Mouse (Mus musculus) E14TG2a.4 (cell line): ENCODE data around the gene Myl6.

Experiments used
- H3K27me3 ChIP-seq: 2 replicates; pipeline ENCODE4 v1.6.1; 2014; ENCODE audit warnings: low read length, control low read depth; ENCODE audit not compliant: insufficient read depth
- H3K36me3 ChIP-seq: 2 replicates; pipeline ENCODE4 v1.6.1; 2014; ENCODE audit warnings: low read length, control low read depth; ENCODE audit not compliant: insufficient read depth
- H3K4me1 ChIP-seq: replicated peaks from 2 replicates; pipeline ENCODE4 v1.6.1; 2014; ENCODE audit warnings: low read depth, low read length, control low read depth
- H3K4me3 ChIP-seq: replicated peaks from 2 replicates; pipeline ENCODE4 v1.5.1; 2014; ENCODE audit warnings: mild to moderate bottlenecking, low read length
- H3K9me3 ChIP-seq: 2 replicates; pipeline ENCODE4 v1.6.1; 2014; ENCODE audit warnings: low read length, control low read depth
- CTCF ChIP-seq: conservative IDR thresholded peaks from 2 replicates; pipeline ENCODE4 v1.5.1; 2014; ENCODE audit warnings: low read length
- NANOG ChIP-seq: IDR thresholded peaks from 2 replicates; pipeline ENCODE4 v1.6.1; 2014; ENCODE audit warnings: borderline replicate concordance, low read length, mixed read lengths
- POU5F1 ChIP-seq: IDR thresholded peaks from 2 replicates; pipeline ENCODE4 v1.6.1; 2014; ENCODE audit warnings: low read length, borderline replicate concordance

Gene Myl6

GRCm38 (mm10) chr10:128525671-128526308 lies 31.8 kb upstream of the Myl6 start, which contains the start of gene Esyt1:
TSS of gene Esyt1 (minus strand) at chr10:128525871.
- no peak for TF ChIP-seq NANOG
- no peak for TF ChIP-seq CTCF
- no peak for TF ChIP-seq POU5F1
- Histone ChIP-seq H3K4me1 (peaks cover 29% of the 10 kb centered on the region), H3K36me3 (peaks cover 26% of the 10 kb centered on the region), H3K9me3 (no peaks in the 10 kb centered on the region), H3K27me3 (peaks cover 14% of the 10 kb centered on the region; the same call in 1 of the 2 replicates), H3K4me3 (peak within 1 kb of the TSS; percentile 98)

- peaks cover 29% of the 10 kb centered on the region for H3K4me1 ChIP-seq
These were observed 31.1 kb upstream of the Myl6 start for GRCm38 (mm10) chr10:128524732-128525662.

GRCm38 (mm10) chr10:128524111-128524731 lies 30.3 kb upstream of the Myl6 start:
- Histone ChIP-seq H3K4me1 (peaks cover 34% of the 10 kb centered on the region), H3K9me3 (no peaks in the 10 kb centered on the region), H3K36me3 (peaks cover 41% of the 10 kb centered on the region), H3K27me3 (peaks cover 10% of the 10 kb centered on the region; the same call in 1 of the 2 replicates), H3K4me3 (peak overlapping the region; percentile 98)
- no peak for TF ChIP-seq CTCF
- TF ChIP-seq POU5F1 = no peak
- no peak for TF ChIP-seq NANOG

More at GRCm38 (mm10) chr10:128524732-128525662, 31.1 kb upstream of the Myl6 start:
- Histone ChIP-seq H3K9me3 (no peaks in the 10 kb centered on the region), H3K27me3 (peaks cover 14% of the 10 kb centered on the region; the same call in 1 of the 2 replicates), H3K36me3 (peaks cover 34% of the 10 kb centered on the region), H3K4me3 (peak overlapping the region; percentile 98)
- TF ChIP-seq POU5F1 = no peak
- TF ChIP-seq CTCF = no peak
- TF ChIP-seq NANOG = no peak

- no peaks in the 10 kb centered on the region for H3K9me3 ChIP-seq
- peaks cover 47% of the 10 kb centered on the region for H3K4me1 ChIP-seq
- peaks cover 59% of the 10 kb centered on the region for H3K36me3 ChIP-seq
- H3K27me3 ChIP-seq = peaks cover 7% of the 10 kb centered on the region; the same call in 1 of the 2 replicates
- H3K4me3 ChIP-seq = no peak overlapping the region
- TF ChIP-seq CTCF (no peak), NANOG (no peak), POU5F1 (no peak)
These were observed 28.4 kb upstream of the Myl6 start for GRCm38 (mm10) chr10:128522351-128522750.

GRCm38 (mm10) chr10:128520591-128520990 lies 26.6 kb upstream of the Myl6 start:
- TF ChIP-seq POU5F1 (no peak), NANOG (no peak), CTCF (no peak)
- Histone ChIP-seq H3K36me3 (peaks cover 76% of the 10 kb centered on the region), H3K4me1 (peaks cover 59% of the 10 kb centered on the region), H3K9me3 (no peaks in the 10 kb centered on the region), H3K27me3 (peaks cover 4% of the 10 kb centered on the region; the same call in 1 of the 2 replicates), H3K4me3 (no peak overlapping the region)

- Histone ChIP-seq H3K4me1 (peaks cover 52% of the 10 kb centered on the region), H3K4me3 (no peak overlapping the region), H3K36me3 (peaks cover 93% of the 10 kb centered on the region), H3K27me3 (peaks cover 4% of the 10 kb centered on the region; the same call in 1 of the 2 replicates), H3K9me3 (no peaks in the 10 kb centered on the region)
- no peak for TF ChIP-seq NANOG
- peak; percentile 51 for TF ChIP-seq CTCF
These were observed 24.9 kb upstream of the Myl6 start for GRCm38 (mm10) chr10:128518833-128519232.

GRCm38 (mm10) chr10:128516677-128517076 lies 22.7 kb upstream of the Myl6 start:
- peak overlapping the region; percentile 32; the same call in 1 of the 2 replicates for H3K4me3 ChIP-seq
- H3K4me1 ChIP-seq = peaks cover 44% of the 10 kb centered on the region
- H3K27me3 ChIP-seq = no peaks in the 10 kb centered on the region
- TF ChIP-seq CTCF (no peak), POU5F1 (no peak), NANOG (no peak)
- no peaks in the 10 kb centered on the region for H3K9me3 ChIP-seq
- peaks cover 98% of the 10 kb centered on the region for H3K36me3 ChIP-seq

GRCm38 (mm10) chr10:128516029-128516428 lies 22.1 kb upstream of the Myl6 start:
- Histone ChIP-seq H3K27me3 (no peaks in the 10 kb centered on the region), H3K36me3 (peaks cover 98% of the 10 kb centered on the region), H3K4me1 (peaks cover 44% of the 10 kb centered on the region), H3K4me3 (peak overlapping the region; percentile 65), H3K9me3 (no peaks in the 10 kb centered on the region)
- TF ChIP-seq POU5F1 (no peak), NANOG (no peak), CTCF (no peak)
